Mouse (Mus musculus) ovary, postnatal 14 days (tissue): Measurements from ENCODE around the gene Prl8a9.

Experiments
- DNase-seq: peaks from one replicate; pipeline ENCODE4 v3.0.0; 2022; ENCODE audit warnings: low spot score

Prl8a9 gene

GRCm38 (mm10) chr13:27564506-27564905 is at the start of gene Prl8a9:
Gene Prl8a9, minus strand, starts transcription at chr13:27564606.
- no peak for DNase-seq

- DNase-seq, result no peak
Measured at GRCm38 (mm10) chr13:27610482-27610881, 46.1 kb upstream of the Prl8a9 start, which contains the start of gene Prl7b1. Gene Prl7b1, minus strand, starts transcription at chr13:27610582.

- no peak for DNase-seq
Measured at GRCm38 (mm10) chr13:27582071-27582470, 17.7 kb upstream of the Prl8a9 start, which contains the start of gene Prl8a1. Gene Prl8a1, minus strand, starts transcription at chr13:27582171.

- no peak for DNase-seq
Measured at GRCm38 (mm10) chr13:27553336-27553735, 11.1 kb downstream of the Prl8a9 start.

- DNase-seq, result no peak
Measured at GRCm38 (mm10) chr13:27523156-27523555, 41.2 kb downstream of the Prl8a9 start.

GRCm38 (mm10) chr13:27513117-27513516 is 51.3 kb downstream of the Prl8a9 start, which contains the start of gene Prl8a8:
Gene Prl8a8, minus strand, starts transcription at chr13:27513217.
- no peak for DNase-seq
